In the genomic region with DNA sequence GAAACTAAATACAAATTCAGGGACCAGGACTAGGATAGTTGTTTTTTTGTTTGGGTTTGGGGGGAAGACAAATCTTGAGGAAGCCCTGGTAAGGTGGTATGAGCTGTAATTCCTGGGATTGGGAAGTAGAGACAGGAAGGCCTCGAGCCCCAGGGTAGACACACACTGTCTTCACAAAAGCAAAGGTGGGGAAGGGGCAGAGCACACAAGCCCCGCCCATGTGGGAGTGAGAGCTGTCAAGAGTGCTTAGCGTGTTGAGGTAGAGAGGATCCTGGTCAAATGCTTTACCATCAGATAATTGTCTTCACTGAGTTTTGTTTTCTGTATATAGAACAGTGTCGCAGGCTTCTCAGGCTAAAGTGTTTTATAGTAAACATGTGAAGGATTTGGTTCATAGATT, we compare ENCODE assay signal across 21 mouse cellular contexts. TPM values are rescaled to one million over a fixed set of nuclear protein-coding genes. Genes with fewer than 3 reads are reported as not detected.
A peak's percentile ranks its signal among the peaks of the same experiment; 100 is the strongest.
DNase-seq lines count a peak whose midpoint lies in the region; TF ChIP-seq lines count a peak whose summit lies in the region.
"Had no signal": no experiment of that assay in that cellular context is flagged by ENCODE, and none has a peak within 500 bp of the region (broad histone marks: within the 10 kb centered on the region; RNA-seq: fewer than 3 reads in every experiment).

No protein-coding gene starts in this region.

- 86% methylated on average over 4 of the region's 4 CpGs for WGBS in hindbrain, embryonic 10.5 days

- DNase-seq in ES-CJ7 (ENCODE audit: low read depth, low spot score), result peak; percentile 42
- no peak for DNase-seq in MEL (ENCODE audit: low read depth, low spot score)
- DNase-seq in ZHBTc4 (ENCODE audit: low read depth, low spot score), result peak; percentile 57
- DNase-seq in thymus, postnatal 36 days, result no peak
- no peak for DNase-seq in hindbrain, embryonic 10.5 days (ENCODE audit: low spot score)
- DNase-seq: adrenal gland, adult 8-10 months; adrenal gland, postnatal 14 days; adrenal gland, postnatal 36 days; cerebellum, adult 11-12 months; cerebellum, adult 2 months; cerebellum, adult 9-10 months; cerebellum, postnatal 10 days; cerebellum, postnatal 25 days; forebrain, postnatal 0 days had no signal

- no peak overlapping the region for H3K27ac ChIP-seq in MEL (ENCODE audit: control insufficient read depth, low read depth, low read length)
- H3K27ac ChIP-seq in hindbrain, embryonic 10.5 days, result no peak overlapping the region
- H3K27ac ChIP-seq: embryonic facial prominence, embryonic 10.5 days; embryonic facial prominence, embryonic 12.5 days; forebrain, embryonic 13.5 days; forebrain, embryonic 15.5 days had no signal

- TF ChIP-seq EP300 in MEL (IDR thresholded peaks at IDR 0.05; ENCODE audit: low read depth in 1 of 2, low read length in 2 of 2), result no peak

- H3K79me2 ChIP-seq in MEL (ENCODE audit: control insufficient read depth, insufficient read depth, low read length, poor library complexity), result peaks cover 60% of the 10 kb centered on the region

- no peak overlapping the region for H3K9ac ChIP-seq in MEL (ENCODE audit: control insufficient read depth, low read depth, low read length, poor library complexity, severe bottlenecking)
- H3K9ac ChIP-seq: embryonic facial prominence, embryonic 12.5 days; forebrain, embryonic 13.5 days; forebrain, embryonic 15.5 days; forebrain, postnatal 0 days had no signal

- H3K9me3 ChIP-seq in MEL (replicated peaks; ENCODE audit: insufficient read depth, low read length), result no peaks in the 10 kb centered on the region
- no peaks in the 10 kb centered on the region for H3K9me3 ChIP-seq in hindbrain, embryonic 10.5 days
- H3K9me3 ChIP-seq: embryonic facial prominence, embryonic 10.5 days; embryonic facial prominence, embryonic 12.5 days; forebrain, embryonic 13.5 days; forebrain, embryonic 15.5 days; G1E had no signal

- TF ChIP-seq CTCF in MEL (IDR thresholded peaks at IDR 0.05 in 2 of 3, conservative IDR thresholded peaks at IDR 0.05 in 1 of 3; ENCODE audit: control insufficient read depth in 1 of 3, insufficient read depth in 1 of 3, low read depth in 2 of 3, low read length in 3 of 3, poor library complexity in 1 of 3, severe bottlenecking in 1 of 3), result no peak

- no peak; a peak in 1 of 4 replicates for TF ChIP-seq POLR2A in MEL (IDR thresholded peaks at IDR 0.05; ENCODE audit: control insufficient read depth in 1 of 2, insufficient read depth in 1 of 2, low read depth in 1 of 2, low read length in 2 of 2, poor library complexity in 1 of 2)

- peaks cover 48 to 86% of the 10 kb centered on the region in 2 experiments for H3K36me3 ChIP-seq in MEL (ENCODE audit: control insufficient read depth in 1 of 2, insufficient read depth in 2 of 2, low read length in 2 of 2)
- H3K36me3 ChIP-seq in hindbrain, embryonic 10.5 days, result peaks cover 89% of the 10 kb centered on the region

- H3K4me3 ChIP-seq in MEL (ENCODE audit: control insufficient read depth in 1 of 2, insufficient read depth in 1 of 2, low read depth in 2 of 2, low read length in 2 of 2), result no peak overlapping the region
- H3K4me3 ChIP-seq in hindbrain, embryonic 10.5 days, result no peak overlapping the region
- H3K4me3 ChIP-seq: embryonic facial prominence, embryonic 10.5 days; embryonic facial prominence, embryonic 12.5 days; forebrain, embryonic 13.5 days; forebrain, embryonic 15.5 days had no signal

- no peaks in the 10 kb centered on the region for H3K27me3 ChIP-seq in MEL (ENCODE audit: control insufficient read depth in 1 of 2, insufficient read depth in 2 of 2, low read length in 2 of 2)
- no peaks in the 10 kb centered on the region for H3K27me3 ChIP-seq in hindbrain, embryonic 10.5 days (ENCODE audit: insufficient read depth, poor library complexity, severe bottlenecking)
- H3K27me3 ChIP-seq: embryonic facial prominence, embryonic 12.5 days; forebrain, embryonic 13.5 days; forebrain, embryonic 15.5 days; Patski had no signal

- H3K4me1 ChIP-seq in MEL (ENCODE audit: control insufficient read depth in 1 of 2, insufficient read depth in 2 of 2, low read length in 2 of 2), result peaks cover 2 to 8% of the 10 kb centered on the region in 2 experiments
- H3K4me1 ChIP-seq in hindbrain, embryonic 10.5 days (replicated peaks), result no peaks in the 10 kb centered on the region
- H3K4me1 ChIP-seq: embryonic facial prominence, embryonic 10.5 days; embryonic facial prominence, embryonic 12.5 days; forebrain, embryonic 13.5 days; forebrain, embryonic 15.5 days had no signal

- no peak for TF ChIP-seq RAD21 in MEL (IDR thresholded peaks at IDR 0.05; ENCODE audit: low read depth, low read length)

TF ChIP-seq in MEL, 35 proteins besides CTCF, POLR2A, EP300 and RAD21:
- TF ChIP-seq ZNF384 (IDR thresholded peaks at IDR 0.05; ENCODE audit: low read depth, low read length) (no peak), JUND (IDR thresholded peaks at IDR 0.05; ENCODE audit: low read depth, low read length) (no peak), POLR2AphosphoS2 (IDR thresholded peaks at IDR 0.05; ENCODE audit: low read length) (peak; percentile 52; the same call in 1 of the 2 replicates)
TF ChIP-seq in MEL: peak in this region for 1.

RNA-seq across cellular contexts. Expression of gene Eif4b, which starts 9.5 kb away (rescaled TPM):
- 561 and 633 TPM in 2 replicates for total RNA-seq in MEL (2012; rRNA removed)
- polyA plus RNA-seq in MEL (2012; ENCODE audit: insufficient read depth in 1 of 2, insufficient read length in 2 of 2, low read depth in 1 of 2, low replicate concordance in 2 of 2, missing spikeins in 1 of 2), result 100 to 1,000 TPM; 464 to 790 TPM
- 80.4 and 122 TPM in 2 replicates for polyA plus RNA-seq in hindbrain, embryonic 10.5 days (2016; fragmentation: Nextera tagmentation; extraction: Ambion mirVana)

RNA-seq across cellular contexts. Expression of gene Tns2, which starts 17.2 kb away (rescaled TPM):
- 0.16 and 0.42 TPM in 2 replicates for total RNA-seq in MEL (2012; rRNA removed)
- polyA plus RNA-seq in MEL (2012; ENCODE audit: insufficient read depth in 1 of 2, insufficient read length in 2 of 2, low read depth in 1 of 2, low replicate concordance in 2 of 2, missing spikeins in 1 of 2), result 1 to 10 TPM in 1 of 2 experiments, not detected in 1; 3.1 TPM
- polyA plus RNA-seq in hindbrain, embryonic 10.5 days (2016; fragmentation: Nextera tagmentation; extraction: Ambion mirVana), result 11.8 and 13.8 TPM in 2 replicates

RNA-seq across cellular contexts. Expression of gene Spryd3, which starts 53.0 kb away (rescaled TPM):
- 26.5 and 29.3 TPM in 2 replicates for total RNA-seq in MEL (2012; rRNA removed)
- polyA plus RNA-seq in MEL (2012; ENCODE audit: insufficient read depth in 1 of 2, insufficient read length in 2 of 2, low read depth in 1 of 2, low replicate concordance in 2 of 2, missing spikeins in 1 of 2), result 10 to 100 TPM in 1 of 2 experiments, not detected in 1; 35.4 TPM
- 14.6 and 17.6 TPM in 2 replicates for polyA plus RNA-seq in hindbrain, embryonic 10.5 days (2016; fragmentation: Nextera tagmentation; extraction: Ambion mirVana)

RNA-seq across cellular contexts. Expression of gene Krt18, which starts 55.0 kb away (rescaled TPM):
- total RNA-seq in MEL (2012; rRNA removed), result 0.08 TPM in 1 of 2 replicates, not detected in the other
- polyA plus RNA-seq in MEL (2012; ENCODE audit: insufficient read depth in 1 of 2, insufficient read length in 2 of 2, low read depth in 1 of 2, low replicate concordance in 2 of 2, missing spikeins in 1 of 2), result not detected
- polyA plus RNA-seq in hindbrain, embryonic 10.5 days (2016; fragmentation: Nextera tagmentation; extraction: Ambion mirVana), result 38.6 and 53.5 TPM in 2 replicates
- total RNA-seq: G1E had no signal
- polyA plus RNA-seq: activated CD4-positive, CD25-positive, alpha-beta regulatory T cell, adult 4 months; G1E had no signal

Comparison
In these comparisons a context has a peak if more than half of its experiments do, and no peak if none do; other contexts are left out.
1. DNase-seq: peak in ES-CJ7 (single experiment) and ZHBTc4 (single experiment); none in MEL (single experiment), thymus, postnatal 36 days (0 of 2) and hindbrain, embryonic 10.5 days (single experiment).